Mouse (Mus musculus) right cerebral cortex, postnatal 14 days (tissue): ENCODE measurements at regions not wholly inside any gene's neighbourhood (a gene's known extent, or its start where the extent isn't known, plus 50 kb on each side); places are given as distances from the start of the nearest gene placed in this dataset.
A peak's percentile ranks its signal among the peaks of the same experiment; 100 is the strongest.
"Not testable (repeated sequence)": the region's sequence is repeated elsewhere in the genome, so short reads cannot be mapped to it uniquely, and the experiment has no call there.

ENCODE experiments used
- DNase-seq: peaks from one replicate; pipeline ENCODE4 v3.0.0; 2022

DNA sequence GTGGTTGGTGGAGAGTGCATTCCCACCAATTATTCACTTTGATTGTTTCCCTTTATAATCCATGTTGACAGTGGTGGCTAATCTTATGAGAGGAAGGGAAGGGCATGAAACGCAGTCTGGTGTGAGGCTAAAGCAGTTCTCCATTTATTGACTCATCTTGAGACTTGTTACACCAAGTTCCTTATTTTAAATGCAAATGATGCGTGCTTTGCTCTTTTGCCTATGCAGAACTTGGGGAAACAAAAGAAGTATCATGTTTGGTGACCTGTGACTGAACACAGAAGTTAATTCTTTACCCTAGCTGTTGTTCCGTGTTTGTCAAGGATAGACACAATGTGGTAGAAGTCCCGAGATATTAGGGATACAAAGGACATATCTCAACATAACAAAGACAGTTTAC is 531.2 kb downstream of the Hace1 start:
- no peak for DNase-seq

DNA sequence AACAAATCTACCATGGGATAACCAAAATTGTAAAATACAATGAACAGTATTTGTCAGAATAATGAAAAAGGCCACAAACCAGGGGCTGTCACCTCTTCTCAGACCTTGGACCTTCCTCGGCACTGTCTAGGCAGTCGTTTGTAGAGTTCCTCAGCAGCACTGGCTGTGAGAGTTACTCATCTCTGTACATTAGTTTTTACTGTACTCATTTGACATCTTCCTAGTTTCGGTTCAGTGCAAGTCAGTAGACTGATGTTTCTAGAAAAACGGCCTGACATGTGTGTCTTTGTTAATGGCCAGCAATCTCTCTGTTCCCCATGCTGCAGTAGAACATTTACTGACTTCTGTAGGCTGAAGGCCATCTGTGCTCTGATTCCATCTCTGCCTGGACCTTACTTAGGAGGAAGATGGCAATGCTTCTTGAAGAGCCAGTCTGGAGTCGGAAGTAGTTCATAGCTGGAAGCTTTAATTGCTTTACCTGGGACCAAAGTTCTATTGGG is 537.1 kb downstream of the Hace1 start:
- DNase-seq: no peak

DNA sequence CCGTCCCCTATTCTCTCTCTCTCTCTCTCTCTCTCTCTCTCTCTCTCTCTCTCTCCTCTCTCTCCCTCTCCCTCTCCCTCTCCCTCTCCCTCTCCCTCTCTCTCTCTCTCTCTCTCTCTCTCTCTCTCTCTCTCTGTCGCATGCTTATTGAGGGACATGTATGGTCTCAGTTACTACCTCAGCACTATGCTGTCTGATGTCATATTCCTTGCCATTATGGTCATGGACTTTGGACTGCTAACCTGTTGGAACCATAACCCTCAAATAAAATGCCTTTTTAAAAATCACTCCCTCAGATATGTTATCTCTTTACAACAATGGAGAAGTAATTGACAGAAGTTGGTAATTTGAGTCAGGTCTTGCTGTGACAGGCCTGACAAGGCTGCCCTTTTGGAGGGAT is 544.8 kb downstream of the Hace1 start:
- DNase-seq: not testable (repeated sequence)

DNA sequence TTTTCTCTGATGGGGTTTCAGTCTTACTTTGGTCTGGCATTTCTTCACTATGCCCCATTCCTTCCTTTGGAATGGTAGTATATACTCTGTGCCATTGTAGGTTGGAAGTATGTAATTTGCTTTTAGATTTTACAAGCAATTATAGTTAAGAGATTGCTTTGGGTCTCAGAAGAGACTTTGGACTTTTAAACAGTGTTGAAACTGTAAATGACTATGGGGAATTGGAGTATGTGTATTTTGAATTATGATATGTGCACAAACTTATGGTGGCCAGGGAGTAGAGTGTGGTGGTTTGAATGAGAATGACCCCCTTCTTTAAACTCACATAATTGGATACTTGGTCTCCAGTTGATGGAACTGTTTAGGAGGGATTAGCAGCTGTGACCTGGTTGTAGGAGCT is 546.2 kb downstream of the Hace1 start:
- no peak for DNase-seq

DNA sequence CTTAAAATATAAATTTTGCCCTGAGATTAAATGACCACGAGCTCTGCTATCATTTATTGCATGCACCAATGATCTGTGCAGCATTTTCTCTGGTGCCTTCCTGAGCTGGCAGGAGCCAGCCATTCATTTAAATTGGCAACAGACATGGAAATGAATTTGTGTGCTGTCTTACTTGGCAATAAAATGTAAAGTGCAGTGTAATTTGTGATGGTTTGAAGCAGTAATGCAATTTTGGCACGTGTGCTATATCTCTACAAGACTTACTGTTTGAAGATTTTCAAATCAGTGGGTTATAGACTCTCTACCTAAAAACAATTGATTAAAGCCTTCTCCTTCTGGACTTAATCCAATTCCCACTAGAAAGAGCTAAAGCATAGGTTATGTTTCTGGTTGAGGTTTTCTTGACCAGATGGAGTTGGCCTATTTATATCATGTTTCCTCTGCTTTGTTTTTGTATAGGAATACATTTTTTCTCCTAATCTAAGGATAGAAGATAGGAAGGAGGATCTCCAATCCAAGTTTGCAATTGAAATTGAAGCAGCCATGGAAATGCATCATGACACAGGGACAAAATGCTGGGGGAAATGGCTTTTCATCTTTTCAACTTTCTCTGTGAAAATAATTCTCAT is 557.6 kb downstream of the Hace1 start:
- no peak for DNase-seq

DNA sequence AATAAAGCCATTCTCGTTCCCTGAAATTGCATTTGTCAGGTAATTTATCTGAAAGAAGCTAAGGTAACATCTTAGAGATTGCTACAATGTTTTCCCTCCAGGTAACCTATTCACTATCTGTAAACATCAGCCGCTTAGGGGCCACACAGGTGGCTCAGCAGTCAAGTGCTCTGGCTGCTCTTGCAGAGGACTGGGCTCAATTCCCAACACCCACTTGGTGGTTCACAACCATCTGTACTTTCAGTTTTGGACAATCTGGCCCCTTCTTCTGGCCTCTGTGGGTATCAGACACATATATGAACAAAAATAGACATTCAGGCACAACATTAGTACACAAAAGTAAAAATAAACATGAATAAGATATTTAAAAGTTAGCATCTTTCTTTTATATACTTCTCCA is 596.4 kb downstream of the Hace1 start:
- DNase-seq: no peak

DNA sequence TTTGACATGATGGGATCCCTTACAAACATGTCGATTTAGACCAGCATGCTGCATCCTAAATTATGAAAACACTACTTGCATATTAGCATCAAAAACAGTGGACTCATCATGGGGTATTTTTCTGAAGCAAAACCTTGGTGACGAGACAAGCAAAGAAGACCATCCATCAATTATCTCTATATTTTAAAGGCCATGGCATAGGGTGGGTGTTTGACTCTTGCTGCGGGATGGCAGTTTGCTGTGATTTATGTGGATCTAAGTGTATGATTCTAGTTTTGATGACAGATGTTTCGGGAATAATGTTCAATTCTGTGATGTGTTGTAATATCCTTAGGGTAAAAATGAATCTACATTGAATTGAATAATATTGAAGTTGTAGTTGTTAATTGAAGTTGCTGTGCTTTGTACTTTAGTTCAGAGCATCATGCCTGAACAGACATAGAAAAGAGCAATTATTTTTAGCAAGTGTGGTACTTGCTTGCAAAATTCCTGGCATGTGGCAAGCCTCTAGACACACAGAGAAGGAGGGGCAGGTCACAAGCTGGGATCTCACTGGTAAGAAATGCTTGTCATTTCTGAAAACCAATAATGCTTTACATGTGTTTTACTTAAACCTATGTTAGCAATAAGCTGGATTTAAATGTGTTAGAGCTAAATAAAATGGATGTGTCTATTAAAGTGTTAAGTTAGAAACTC is 608.3 kb downstream of the Hace1 start:
- no peak for DNase-seq

DNA sequence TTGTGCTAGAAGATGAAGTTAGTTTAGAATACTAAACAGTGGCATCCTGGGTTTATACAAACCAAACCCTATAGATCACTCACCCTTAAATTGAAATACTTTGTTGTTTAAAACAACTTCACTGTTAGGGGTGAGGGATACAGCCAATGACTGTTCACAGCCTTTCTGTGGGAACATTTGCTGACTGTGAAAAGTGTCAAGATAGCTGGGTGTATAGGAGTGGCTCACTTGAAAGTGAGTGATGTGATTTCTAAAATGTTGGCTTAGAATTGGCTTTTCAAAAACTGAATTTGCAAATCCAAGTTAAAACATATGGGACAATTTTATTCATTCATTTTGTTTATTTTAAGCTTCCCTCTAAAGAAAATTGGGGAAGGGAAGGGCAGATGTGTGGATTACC is 616.5 kb downstream of the Hace1 start:
- DNase-seq: no peak

DNA sequence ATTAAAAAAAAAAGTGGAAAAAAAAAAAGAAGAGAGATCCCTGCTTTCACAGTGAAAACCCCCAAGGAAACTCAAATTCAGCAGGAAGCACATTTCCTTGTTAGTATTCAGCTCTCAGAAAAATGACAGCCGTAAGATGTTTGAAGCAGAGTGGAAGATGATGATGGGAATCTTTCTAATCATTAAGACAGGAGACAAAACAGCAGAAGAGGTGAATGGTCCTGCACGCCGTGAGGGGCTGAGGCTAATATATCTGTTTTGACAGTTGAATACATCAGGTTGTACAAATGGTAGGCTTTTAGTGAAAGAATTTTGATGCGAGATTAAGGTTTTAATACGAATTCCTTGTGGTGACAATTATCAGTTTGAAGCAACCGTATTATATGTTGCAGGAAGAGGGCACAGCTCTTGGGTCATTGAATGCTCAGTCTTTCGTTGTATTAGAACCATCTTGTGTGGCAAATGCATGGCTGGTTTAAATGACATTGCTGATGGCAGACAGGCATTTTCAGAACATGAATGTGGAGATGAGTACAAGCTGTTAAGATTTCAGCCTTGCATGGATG is 649.3 kb downstream of the Hace1 start:
- DNase-seq: no peak

DNA sequence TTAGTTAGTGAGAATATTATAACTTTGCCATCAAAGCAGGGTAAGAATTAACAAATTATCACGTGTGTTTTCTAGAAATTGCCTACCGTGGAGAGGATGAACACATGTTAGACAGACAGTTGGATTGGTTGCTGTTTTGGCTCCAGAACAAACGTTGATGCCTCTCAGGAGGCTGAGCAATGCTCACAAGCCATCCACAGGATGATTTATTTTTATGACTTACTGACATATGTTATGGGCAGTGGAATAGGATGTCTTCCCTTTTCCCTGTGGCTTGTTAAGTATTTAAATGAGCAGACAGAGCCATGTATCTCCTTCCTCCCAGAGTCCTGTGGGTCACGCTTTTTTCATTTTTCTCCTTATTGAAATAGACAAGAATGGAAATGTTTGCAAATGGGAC is 652.0 kb downstream of the Hace1 start:
- no peak for DNase-seq

DNA sequence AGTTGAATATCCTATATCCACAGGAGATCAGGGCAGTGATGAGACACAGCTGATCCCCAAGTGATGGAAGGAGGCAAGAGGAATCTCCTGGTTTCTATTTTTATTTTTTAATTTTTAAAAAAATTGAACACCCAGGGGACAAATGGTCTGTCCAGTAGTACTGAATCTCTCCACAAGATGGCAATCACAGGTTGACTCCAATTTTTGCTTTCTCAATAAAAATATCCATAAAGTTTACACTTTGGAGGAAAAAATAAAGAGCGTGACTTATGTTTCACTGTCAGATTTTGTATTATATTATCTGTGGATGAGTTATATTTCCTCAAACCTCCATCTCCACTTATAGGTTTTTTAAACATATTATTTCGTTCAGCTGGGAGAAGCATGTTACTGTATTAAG is 658.0 kb downstream of the Hace1 start:
- DNase-seq: no peak

DNA sequence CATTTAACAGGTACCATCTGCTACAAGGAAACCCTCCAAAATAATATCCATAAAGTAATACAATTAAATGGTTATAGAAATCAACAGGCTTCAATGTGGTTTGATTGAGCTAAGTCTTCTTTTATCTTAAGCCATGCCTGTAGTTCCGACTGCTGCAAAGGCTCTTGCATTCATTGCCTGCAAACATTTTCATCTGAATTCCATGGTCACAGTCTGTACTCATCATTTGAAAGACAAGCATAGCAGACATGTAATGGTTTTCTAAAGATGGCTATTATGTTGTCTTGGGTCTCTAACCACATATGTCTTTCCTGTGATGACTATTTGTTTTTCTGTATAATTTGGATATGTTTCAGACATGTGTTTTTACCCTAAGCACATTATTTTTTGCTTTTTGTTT is 677.9 kb downstream of the Hace1 start:
- DNase-seq: no peak

DNA sequence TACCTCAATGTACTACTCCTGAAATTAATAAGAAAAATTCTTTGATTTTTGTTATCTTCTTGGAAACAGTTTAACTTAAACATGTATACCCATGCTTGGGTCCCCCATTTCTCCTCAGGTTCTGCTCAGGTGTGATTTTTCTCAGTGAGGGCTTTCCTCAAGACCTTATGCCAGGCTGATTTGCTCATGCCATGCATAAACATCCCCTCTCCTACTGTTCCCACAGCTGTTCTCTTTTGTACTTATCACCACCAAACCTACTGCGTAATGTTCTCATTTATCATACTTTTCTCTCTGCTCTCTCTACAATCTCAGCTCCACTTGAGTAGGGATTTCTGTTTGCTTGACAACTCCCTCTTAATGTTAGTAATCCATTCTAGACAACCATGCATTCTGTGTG is 692.1 kb downstream of the Hace1 start:
- no peak for DNase-seq

DNA sequence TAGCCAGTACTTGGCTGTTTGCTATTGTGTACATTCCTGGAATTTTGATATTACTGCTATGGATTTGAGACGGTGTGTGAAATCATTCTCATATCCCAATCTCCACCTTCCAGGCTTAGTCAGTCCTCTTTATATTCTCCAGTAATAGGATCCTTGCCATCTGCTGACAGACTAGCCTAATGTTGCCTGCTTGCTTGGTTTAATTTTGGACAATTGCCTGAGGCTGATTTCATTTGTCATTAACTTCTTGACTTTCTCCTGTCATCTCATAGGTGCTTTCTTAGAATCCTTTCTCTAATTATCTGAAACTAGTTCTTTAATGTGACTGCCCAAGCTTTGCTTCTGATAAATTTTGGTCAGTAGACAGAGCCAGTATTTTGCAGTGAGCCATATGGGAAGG is 696.2 kb downstream of the Hace1 start:
- DNase-seq: no peak

DNA sequence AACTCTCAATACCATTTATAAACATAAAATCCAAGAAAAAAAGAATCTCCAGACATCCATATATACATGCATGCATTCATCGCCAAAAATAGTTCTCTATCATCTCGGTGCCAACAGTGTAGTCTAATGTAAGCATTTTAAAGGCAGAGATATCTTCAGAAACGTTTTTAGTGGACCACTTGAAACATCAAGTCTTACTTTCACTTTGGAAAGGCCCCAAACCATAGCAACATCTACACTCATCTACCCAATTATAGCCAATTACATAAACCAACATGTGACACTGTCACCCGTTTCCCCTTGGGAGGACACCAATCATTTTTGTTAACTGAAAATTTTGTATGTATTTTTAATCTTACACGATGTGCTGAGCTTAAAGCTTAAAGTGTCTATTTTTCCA is 716.7 kb downstream of the Hace1 start:
- no peak for DNase-seq

DNA sequence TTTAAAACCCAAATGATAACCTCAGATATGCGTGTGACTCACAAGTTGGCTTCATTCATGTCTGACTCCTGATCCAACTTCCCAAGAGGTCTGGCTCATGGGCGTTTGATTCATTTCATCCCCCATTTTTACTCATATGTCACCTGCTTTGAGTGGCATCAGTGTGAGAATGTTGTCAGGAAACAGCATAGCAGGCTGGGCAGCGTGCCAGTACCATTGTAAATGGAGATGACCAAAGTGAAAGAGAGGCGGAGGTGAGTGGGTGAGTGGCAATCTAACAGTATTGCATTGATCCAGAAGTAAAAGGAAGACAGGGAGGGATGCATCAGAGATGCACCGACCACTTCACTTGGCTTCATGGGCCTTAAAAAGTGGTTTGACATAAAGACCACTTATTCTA is 720.7 kb downstream of the Hace1 start:
- peak; percentile 13 for DNase-seq

DNA sequence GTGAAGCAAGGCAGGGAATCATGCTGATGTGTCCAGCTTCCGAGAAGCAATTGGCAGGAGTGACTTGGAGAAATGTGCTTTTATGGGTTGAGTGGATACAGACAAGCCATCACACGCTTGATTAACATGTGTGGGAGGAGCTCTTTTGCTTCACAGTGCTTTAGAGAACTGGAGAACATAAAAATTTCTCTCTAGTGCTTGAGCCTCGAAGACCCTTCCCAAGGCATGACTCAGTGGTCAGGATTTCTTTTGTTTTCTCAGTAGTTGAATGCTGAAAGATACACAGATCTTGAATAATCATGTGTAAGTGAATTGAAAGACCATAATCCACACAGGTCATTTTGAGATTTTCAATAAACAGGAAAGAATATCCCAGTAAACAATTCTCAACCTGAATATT is 721.9 kb downstream of the Hace1 start:
- DNase-seq: no peak

DNA sequence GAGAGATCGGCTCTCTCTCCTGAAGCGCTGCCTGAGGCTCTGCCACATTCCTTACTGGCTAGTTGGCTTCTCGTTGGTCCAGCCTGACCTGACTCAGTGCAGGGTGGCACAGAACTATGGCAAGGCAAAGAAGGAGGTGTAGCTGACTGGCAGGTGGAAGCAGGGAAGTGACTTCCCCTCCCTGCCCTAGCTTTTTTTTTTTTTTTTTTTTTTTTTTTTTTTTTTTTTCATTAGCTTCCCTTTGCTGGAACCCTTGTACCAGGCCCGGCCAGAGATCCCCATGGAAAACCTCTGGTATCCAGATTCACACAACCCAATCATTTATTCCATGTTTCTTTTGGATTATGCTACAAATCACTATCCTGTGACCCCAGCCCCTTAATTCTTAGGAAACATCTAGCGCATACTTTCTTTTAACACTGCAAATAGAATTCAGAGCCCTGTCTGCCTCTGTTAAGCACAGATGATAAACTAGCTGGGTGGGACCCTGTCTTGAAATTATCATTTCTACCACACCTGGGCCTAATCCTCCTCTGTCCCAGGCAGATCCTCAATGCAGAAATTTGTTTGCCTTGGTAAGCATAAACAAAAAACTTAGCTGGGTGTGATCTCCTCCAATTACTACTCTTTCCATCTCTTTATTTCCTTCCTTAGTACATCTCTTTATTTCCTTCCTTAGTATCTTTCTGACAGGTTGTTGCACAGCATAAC is 742.9 kb downstream of the Hace1 start:
- DNase-seq: no peak

DNA sequence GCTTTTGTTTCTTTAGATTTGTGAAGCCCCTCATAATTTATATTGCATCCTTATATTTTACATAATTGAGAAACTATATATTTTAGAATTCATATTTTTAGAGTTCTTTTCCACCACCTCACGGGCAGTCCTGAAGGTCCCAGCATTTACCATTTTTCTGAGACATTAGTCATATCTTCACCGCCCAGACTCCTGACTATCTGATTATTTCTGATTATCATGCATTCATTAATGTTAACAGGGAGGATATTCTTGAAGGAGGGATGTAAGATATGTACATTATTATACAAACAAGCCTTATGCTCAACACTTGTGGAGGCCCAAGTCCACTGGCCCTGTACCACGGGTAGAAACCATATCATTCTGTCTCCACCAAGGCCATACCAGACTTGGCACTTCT is 743.4 kb downstream of the Hace1 start:
- no peak for DNase-seq

DNA sequence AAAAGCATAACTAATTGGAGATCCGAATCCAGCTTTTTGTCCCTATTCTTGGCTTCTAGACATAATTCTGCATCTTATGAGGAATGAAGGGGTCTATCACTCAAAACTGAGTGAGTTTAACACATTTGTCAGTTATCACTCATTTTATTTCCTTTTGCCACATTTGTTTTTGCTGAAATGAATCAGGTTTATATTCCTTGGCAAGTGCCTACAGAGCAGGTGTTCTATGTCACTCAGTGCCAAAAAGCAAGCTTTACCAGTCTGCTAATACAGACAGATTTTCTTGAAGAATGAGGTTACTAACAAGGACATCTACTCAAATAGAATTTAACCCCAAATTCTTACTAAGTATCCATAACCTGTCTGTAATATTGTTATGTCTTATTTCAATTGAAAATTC is 751.4 kb downstream of the Hace1 start:
- no peak for DNase-seq

DNA sequence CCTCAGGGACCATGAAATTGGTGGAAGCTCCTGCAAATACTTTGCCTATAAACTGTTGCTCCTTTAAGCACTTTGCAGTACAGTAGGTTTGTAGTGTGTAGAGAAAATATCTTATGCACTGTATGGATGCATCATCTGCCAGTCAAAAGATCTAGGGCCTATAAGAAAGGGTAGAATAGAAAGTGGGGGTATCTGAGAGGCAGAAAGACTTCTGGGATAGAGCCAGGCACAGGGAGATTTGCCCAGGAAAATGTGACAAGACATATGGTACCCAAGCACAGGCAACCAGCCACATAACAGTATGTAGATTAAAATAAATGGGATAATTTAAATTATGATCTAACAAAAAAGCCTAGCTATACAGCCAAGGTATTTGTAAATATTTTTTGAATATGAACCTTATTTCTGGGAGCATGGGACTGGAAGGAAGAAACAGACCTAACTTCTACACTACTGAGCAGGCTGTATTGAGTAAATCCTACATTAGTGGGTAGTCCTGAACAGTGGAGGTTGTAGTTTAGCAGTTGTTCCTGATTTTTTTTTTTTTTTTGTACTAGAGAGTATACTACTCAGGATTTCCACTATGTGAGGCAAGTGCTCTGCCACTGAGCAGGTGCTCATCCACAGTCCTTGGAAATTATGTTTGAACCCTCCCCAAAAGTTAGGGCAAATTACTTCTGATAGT is 754.1 kb downstream of the Hace1 start:
- no peak for DNase-seq

DNA sequence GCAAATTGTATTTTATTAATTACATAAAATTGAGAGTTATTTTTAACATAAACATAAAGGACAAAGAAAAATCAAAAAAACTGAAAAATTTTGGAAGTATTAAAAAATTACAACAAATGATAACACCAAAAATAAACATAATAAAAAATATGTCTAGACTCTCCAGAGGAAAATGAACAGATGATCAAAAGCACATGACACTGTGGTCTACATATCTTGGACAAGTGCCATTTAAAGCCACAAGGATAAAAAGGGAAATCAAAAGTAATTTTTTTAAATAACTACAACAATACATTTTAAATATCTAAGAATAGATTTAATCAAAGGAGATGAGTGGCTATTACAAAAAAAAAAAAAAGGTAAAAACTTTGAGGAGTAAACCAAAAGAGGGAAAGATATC is 755.6 kb downstream of the Hace1 start:
- no peak for DNase-seq

DNA sequence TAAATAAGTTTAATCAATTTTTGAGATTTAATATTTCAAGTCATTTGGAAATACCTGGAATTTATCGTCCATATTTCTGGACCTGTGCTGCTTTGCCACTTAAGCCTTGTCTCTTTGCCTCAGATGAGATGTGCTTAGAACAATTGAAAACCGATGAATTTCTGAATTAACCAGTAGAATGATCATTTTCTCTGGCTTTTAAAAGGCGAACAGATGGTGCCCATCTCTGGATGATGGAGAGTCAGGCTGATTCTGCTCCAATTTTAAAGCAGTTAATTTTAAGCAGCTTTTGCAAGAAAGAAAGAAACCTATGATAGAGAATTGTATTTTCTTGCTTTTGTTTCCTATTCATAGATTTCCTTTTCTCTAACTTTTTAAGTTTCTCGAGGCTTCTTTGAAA is 767.7 kb downstream of the Hace1 start:
- DNase-seq: no peak
